Mouse (Mus musculus) limb, embryonic 14.5 days (tissue): ENCODE measurements around the gene Frat2. TPM values are rescaled to one million over a fixed set of nuclear protein-coding genes. Genes with fewer than 3 reads are reported as not detected.

Experiments
- ATAC-seq: fragments of 200-750 bp; cut with Nextera tagmentation; 2 replicates; pipeline ENCODE4 v1.8.0; 2017; ENCODE audit warnings: low read depth, moderate number of reproducible peaks, moderate TSS enrichment; ENCODE audit not compliant: low FRiP score
- DNase-seq: peaks from one replicate; pipeline ENCODE4 v3.0.0-alpha.2; 2015; ENCODE audit warnings: low spot score
- H3K27ac ChIP-seq: fragments of 300-500 bp; sonication (generic); replicated peaks from 2 replicates; pipeline ENCODE4 v1.5.1; 2014; ENCODE audit warnings: low read depth, mild to moderate bottlenecking, low read length, moderate library complexity, mixed read lengths
- H3K27me3 ChIP-seq: fragments of 300-500 bp; sonication (generic); 2 replicates; pipeline ENCODE4 v1.6.1; 2014; ENCODE audit warnings: low read length, mixed read lengths; ENCODE audit not compliant: control insufficient read depth, insufficient read depth
- H3K36me3 ChIP-seq: fragments of 300-500 bp; sonication (generic); 2 replicates; pipeline ENCODE4 v1.6.1; 2014; ENCODE audit warnings: mild to moderate bottlenecking, low read length, moderate library complexity, mixed read lengths; ENCODE audit not compliant: control insufficient read depth, insufficient read depth
- H3K4me1 ChIP-seq: fragments of 300-500 bp; sonication (generic); 2 replicates; pipeline ENCODE4 v1.6.1; 2014; ENCODE audit warnings: antibody characterized with exemption, low read length, mixed read lengths; ENCODE audit not compliant: control insufficient read depth, insufficient read depth
- H3K4me2 ChIP-seq: fragments of 300-500 bp; sonication (generic); replicated peaks from 2 replicates; pipeline ENCODE4 v1.6.1; 2014; ENCODE audit warnings: low read depth, mild to moderate bottlenecking, low read length, moderate library complexity; ENCODE audit not compliant: severe bottlenecking
- H3K4me3 ChIP-seq: fragments of 300-500 bp; sonication (generic); replicated peaks from 2 replicates; pipeline ENCODE4 v1.5.1; 2014; ENCODE audit warnings: low read length
- H3K9ac ChIP-seq: fragments of 300-500 bp; sonication (generic); 2 replicates; pipeline ENCODE4 v1.6.1; 2014; ENCODE audit warnings: mild to moderate bottlenecking, low read depth, low read length, moderate library complexity; ENCODE audit not compliant: severe bottlenecking
- H3K9me3 ChIP-seq: fragments of 300-500 bp; sonication (generic); 2 replicates; pipeline ENCODE4 v1.6.1; 2016; ENCODE audit warnings: low read length; ENCODE audit not compliant: control insufficient read depth
- POLR2A ChIP-seq: fragments of 200-500 bp; IDR thresholded peaks from 2 replicates; pipeline ENCODE4 v1.8.0; 2012; ENCODE audit warnings: inconsistent platforms, mild to moderate bottlenecking, moderate library complexity, borderline replicate concordance; ENCODE audit not compliant: insufficient read depth, insufficient read length; ENCODE audit errors: extremely low read depth
- WGBS: fragments of 180-500 bp; shearing (Covaris S2); extraction: QIAGEN DNeasy Blood & Tissue Kit; methylation state at CpG from one replicate; pipeline ENCODE4 v1.1.7; 2014; 5-methylcytosine and 5-hydroxymethylcytosine counted together
- polyA plus RNA-seq, 2 experiments: library from polyadenylated mRNA; depleted of rRNA in 1 of 2; stranded (reverse) in 1 of 2; unstranded in 1 of 2; fragments of >200 nt; fragmentation: Nextera tagmentation in 1 of 2; extraction: Ambion mirVana in 1 of 2; gene quantifications; 2 replicates each; pipeline versions ENCODE4 v1.2.1 to v1.2.3; 2012 to 2014

Frat2 gene
- polyA plus RNA-seq, 2 experiments = 1.9 to 3.6 TPM

DNA sequence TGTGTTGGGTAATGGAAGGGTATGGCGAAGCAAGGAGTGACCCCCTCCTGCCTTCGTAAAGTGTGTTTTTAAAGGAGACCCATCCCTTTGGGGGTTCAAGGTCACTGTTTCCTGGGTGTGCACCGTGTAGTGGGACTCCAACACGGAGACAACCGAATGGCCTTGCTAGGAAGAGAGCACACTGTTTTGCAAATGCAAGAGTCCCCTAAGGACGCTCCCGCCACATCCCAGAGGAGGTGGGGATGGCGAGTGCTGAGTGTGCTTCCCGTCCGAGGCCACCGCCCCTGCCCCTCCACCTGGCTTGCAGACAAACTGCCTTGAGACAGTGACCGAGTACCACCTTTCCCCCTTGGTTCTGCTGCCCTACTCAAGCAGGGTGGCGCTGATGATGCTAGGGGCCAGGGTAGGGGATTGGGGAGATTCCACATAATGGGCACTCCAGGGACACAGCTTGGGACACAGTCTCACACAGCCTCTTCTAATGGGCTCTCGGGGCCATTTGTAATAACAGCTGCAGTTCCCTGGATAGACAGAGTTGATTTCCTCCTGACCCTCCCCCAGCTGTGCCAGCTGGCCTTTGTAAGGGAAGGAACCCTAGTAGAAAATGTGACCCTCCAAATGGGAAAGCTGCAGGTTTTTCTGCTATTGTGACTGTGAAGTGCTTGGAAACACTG is 16.1 kb downstream of the Frat2 start:
- no peak for TF ChIP-seq POLR2A
- WGBS = 8% methylated on average over 14 of the region's 14 CpGs

GRCm38 (mm10) chr19:41831101-41831570 is 16.8 kb downstream of the Frat2 start:
- no peak for TF ChIP-seq POLR2A
- Histone ChIP-seq H3K4me1 (peaks cover 17% of the 10 kb centered on the region), H3K4me3 (peak overlapping the region; percentile 67), H3K4me2 (peak overlapping the region; percentile 98), H3K27ac (no peak overlapping the region), H3K9me3 (no peaks in the 10 kb centered on the region), H3K9ac (peak overlapping the region; percentile 74; the same call in 1 of the 2 replicates), H3K27me3 (peaks cover 25% of the 10 kb centered on the region), H3K36me3 (no peaks in the 10 kb centered on the region)
- ATAC-seq = no peak
- WGBS = 2% methylated on average over 19 of the region's 19 CpGs
- no peak for DNase-seq

More for the DNA sequence above, 16.1 kb downstream of the Frat2 start:
- H3K4me2 ChIP-seq = peak overlapping the region; percentile 98
- no peaks in the 10 kb centered on the region for H3K9me3 ChIP-seq
- peaks cover 17% of the 10 kb centered on the region for H3K4me1 ChIP-seq
- H3K27me3 ChIP-seq = peaks cover 25% of the 10 kb centered on the region
- peak overlapping the region; percentile 67 for H3K4me3 ChIP-seq
- ATAC-seq = no peak
- no peak overlapping the region for H3K9ac ChIP-seq
- no peak overlapping the region for H3K27ac ChIP-seq
- DNase-seq = no peak
- no peaks in the 10 kb centered on the region for H3K36me3 ChIP-seq

GRCm38 (mm10) chr19:41830106-41831031 is 17.6 kb downstream of the Frat2 start:
- 0 out of 2 replicates have a peak overlapping the region, but pooled peaks have one; percentile 86 for H3K27ac ChIP-seq
- DNase-seq (no peak), ATAC-seq (peak; percentile 60)
- peak overlapping the region; percentile 67 for H3K4me3 ChIP-seq
- H3K9ac ChIP-seq = peak overlapping the region; percentile 74
- TF ChIP-seq POLR2A = no peak
- WGBS = under 1% methylated on average over 40 of the region's 112 CpGs
- peak overlapping the region; percentile 98 for H3K4me2 ChIP-seq
- no peaks in the 10 kb centered on the region for H3K36me3 ChIP-seq
- H3K9me3 ChIP-seq = no peaks in the 10 kb centered on the region
- H3K4me1 ChIP-seq = peaks cover 17% of the 10 kb centered on the region
- H3K27me3 ChIP-seq = peaks cover 25% of the 10 kb centered on the region

DNA sequence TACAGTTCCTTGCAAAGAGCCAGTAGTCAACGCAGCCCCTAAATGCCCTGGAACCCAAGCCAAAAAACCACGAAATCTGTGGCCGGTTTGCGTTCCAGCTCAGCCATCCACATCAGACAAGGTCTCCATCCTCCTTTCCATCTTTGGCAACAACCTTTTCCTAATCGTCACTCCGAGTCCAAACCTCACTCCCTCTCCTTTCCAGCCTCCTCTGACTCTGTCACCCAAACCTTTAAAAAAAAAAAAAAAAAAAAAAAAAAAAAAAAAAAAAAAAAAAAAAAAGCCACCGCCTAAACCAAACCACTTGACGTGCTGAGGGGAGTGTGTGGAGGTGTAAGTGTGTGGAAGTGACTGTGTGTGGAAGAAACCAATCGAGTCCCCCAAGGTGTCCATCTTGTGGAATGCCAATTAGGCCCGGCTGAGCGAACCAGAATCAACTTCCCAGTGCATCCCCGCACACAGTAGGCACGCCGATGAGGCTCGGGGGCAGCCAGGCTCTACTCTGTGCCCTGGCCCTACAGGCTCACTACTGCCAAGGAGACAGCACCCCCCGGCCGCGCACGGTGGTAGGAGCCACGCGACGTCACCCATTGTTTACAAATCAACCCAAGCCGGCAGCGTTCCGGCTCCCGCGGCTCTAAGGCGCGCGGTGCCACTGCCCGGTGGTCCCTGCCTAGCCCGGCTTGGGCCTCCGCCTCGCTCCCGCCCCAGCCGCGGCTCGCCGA is 18.4 kb downstream of the Frat2 start, which contains the start of gene Frat1:
TSS of gene Frat1 (plus strand) at position 590 of the 725 bp plus-strand sequence.
- Histone ChIP-seq H3K27me3 (peaks cover 25% of the 10 kb centered on the region), H3K9me3 (no peaks in the 10 kb centered on the region), H3K9ac (peak within 1 kb of the TSS; percentile 74), H3K4me2 (peak within 1 kb of the TSS; percentile 98), H3K27ac (peak within 1 kb of the TSS; percentile 86), H3K4me1 (peaks cover 17% of the 10 kb centered on the region), H3K4me3 (peak within 1 kb of the TSS; percentile 67), H3K36me3 (no peaks in the 10 kb centered on the region)
- under 1% methylated on average over 29 of the region's 39 CpGs for WGBS
- TF ChIP-seq POLR2A = no peak
- DNase-seq = peak; percentile 85
- ATAC-seq = peak; percentile 91
